Mouse (Mus musculus) kidney, postnatal 36 days (tissue): ENCODE measurements at regions not wholly inside any gene's neighbourhood (a gene's known extent, or its start where the extent isn't known, plus 50 kb on each side); places are given as distances from the start of the nearest gene placed in this dataset.

Source experiments
- DNase-seq, 2 experiments: peaks; one replicate each; pipeline ENCODE4 v3.0.0; 2021 to 2022; ENCODE audit warnings: mixed read lengths in 2 of 2

DNA sequence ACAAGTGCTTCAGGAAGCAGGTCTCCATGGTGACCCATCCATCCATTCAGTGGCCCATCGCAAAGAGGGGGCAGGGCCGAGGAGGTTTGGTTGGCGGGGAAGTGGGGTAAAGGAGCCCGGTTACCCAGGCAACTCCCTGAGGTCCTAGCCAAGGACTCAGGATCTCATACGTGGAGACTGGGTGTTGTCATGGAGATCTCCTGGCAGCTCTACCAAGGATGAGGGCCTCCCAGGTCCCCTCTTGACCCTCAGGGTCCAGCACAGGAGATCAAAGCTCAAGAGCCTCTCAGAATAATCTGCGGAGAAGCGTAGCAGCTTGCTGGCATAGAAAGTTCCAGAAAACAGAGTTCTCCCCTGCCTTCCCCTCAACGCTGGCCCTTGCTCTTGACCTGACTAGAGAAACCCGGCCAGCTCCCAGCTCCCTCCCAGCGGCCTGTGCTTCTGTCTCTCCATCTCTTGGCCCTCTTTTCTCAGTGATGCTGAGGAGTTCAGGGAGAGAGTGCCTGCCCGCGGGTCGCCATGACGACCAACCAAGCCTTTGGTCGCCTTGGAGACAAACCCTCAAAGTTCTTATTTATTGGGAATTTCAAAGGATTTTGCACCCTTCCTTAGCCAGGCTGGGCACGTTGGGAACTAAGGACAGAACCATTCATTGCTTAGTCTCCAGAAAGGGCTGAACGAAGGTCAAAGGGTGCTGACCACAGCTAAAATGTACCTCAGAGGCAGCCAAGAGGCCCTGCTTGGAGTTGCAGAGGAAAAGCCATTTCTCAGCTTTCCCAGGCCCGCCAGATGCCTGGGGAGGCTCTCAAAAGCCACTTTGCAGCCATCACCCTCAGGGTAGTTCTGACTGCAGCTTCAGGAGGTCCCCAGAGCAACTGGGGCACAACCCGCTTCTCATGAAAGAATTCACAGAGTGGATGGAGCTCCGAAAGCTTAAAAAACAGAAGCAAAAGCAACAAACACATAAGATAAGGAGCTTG, 60.0 kb downstream of the Ubiad1 start:
- no peak for DNase-seq

DNA sequence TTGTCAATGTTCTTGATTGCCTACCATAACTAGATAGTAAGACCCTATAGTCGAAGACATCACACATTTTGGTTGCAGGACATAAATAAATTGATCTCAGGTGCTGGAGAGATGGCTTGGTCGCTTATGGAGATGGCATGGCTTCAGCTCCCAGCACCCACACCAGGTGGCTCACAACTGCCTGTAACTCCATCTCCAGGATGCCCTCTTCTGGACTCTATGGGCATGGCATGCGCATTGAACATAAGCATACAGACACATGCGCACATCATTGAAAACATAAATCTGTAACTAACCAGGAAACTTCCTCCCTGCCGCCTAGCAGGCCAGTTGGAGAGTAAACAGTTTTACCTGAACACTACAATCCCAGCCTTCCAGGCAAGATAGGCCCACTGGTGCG, 64.0 kb downstream of the Ubiad1 start:
- DNase-seq = no peak

DNA sequence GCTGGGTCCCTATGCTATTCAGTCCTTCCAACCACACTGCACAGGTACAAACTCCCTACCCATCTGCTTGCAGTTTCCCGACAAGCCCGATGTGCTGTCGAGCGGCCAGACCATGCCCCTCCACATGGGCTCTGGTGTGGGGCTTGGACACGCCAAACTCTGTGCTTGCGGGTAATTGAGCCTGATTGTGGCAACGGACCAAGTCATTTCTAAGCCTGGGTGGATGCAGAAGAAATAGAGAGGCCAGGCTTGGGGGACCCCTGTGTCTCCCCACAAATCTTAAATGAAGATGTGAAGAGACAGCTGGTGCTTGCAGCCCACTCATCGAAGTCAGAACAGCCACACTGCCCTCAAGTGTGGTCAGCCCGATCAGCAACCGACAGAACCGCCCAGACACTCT, 66.1 kb downstream of the Ubiad1 start:
- DNase-seq = no peak

DNA sequence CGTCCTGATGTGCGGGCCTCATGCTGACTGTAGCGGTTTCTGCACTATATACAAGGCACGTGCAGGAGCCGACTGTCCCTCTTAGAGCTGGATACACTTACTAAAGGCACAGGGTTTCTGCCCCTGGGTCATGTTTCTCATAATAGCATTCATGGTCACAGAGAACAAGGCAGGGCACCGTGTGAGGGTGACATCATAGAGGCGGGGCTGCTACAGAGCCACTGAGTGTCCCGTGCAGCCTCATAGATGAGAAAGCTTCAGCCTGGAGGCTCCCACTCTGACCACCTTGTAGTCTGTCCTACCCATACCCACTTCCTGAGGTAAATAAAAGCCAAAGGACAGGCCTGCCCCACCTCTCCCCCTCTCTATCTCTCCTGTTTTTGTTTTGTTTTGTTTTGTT, 67.2 kb downstream of the Ubiad1 start:
- no peak for DNase-seq

DNA sequence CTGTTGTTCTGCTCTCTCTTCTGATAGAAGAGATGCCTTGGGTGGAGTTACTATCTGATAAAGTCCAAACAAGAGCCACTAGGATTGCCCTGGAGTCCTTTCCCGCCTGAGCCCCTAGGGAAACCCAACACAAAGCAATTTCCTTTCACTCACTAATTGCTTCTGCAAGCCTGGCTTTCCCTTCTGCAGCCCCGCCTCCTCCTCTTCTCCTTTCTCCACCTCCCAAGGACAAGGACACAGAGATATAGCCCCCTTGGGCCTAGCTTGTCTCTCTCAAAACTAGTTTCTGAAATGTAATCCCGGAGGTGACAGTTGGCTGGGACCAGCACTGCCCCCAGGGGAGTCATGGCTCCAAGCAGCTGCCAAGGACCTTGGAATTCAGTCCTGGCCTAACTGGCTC, 68.1 kb downstream of the Ubiad1 start:
- no peak for DNase-seq

DNA sequence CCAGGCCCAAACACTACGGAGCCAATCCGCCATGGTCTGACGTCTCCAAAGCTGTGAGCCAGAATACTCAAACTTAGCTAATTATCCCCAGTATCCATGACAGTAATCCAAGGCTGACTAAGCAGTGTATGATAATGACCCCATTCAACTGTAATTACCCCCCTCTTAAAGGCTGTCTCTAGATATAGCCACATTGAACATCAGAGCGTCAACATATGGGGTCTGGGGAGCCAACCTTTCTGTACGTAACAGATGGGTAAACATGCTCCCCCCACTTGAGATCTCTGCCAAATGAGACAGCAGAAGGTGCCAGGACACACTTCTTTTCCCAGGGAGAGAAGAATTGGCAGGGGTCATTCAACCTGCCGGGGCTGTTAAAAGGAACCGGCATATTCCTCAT, 73.1 kb downstream of the Ubiad1 start:
- DNase-seq = no peak

DNA sequence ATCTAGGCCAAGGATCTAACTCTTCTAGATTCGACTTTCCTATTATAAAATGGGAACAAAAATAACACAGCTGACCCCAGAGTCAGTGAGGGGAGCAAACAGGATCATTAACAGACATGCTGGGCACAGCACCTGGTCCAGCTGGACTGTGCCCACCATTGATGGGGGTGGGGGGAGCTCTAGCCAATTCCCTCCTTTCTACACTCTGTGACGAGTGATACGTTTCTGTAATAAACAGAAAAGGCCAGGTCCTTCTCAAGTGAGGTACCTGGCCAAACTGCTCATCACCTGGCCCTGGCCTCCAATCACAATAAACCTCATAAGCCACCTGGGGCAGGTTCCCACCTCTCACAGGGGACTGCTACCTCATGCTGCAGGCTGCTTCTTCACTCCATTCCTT, 76.9 kb downstream of the Ubiad1 start:
- no peak for DNase-seq

DNA sequence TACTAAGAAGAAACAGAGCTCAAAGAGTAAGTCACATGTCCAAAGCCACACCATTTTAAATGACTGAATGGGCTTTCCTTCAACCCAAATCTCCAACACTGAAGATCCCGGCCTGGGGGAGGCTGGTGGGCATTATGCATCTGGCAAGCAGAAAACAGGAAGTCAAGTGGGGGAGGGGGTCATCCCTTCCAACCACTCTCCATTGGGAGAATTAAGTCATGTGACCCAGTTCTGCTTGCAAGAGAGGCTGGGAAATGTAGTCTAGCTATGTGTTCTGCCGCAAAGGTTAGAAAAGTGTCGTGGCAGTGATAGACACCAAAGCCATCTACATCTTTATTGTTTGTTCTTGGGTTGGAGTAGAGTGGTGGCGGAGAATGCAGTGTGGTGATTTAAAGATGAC, 78.0 kb upstream of the Disp3 start:
- DNase-seq = no peak

DNA sequence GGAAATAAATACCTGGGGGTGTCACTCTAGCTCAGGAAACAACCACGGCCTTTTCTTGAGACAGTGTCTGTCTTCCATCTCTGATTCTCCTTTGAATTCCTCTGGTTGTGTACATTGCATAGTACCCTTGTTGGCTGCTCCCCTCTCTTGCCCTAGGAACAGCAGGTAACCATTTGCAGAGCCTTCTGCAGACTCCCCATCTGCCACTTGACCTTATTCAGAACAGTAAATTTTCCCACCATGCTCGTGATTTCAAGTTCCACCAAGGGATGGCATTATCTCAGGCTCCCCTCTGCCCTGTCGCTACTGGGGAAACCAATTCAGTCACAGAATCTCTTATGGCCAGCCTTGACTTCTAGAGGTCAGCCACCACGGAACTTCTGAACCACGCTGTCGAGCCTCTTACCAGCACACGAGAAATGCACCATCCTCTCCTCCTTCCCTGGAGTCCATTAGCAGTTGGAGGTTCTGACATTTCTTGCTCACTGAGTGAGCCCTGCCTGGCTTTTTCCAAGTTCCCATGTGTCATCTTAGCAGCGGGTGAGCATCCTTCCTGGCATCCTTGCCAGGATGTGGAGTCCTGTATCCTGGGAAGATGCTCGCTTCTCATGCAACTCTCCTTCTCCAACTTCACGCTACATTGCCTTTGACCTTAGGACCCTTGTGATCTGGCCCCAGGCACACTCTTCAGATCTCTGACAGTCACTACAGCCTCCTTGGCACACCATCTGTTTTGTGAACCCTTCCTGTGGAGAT, 75.8 kb upstream of the Disp3 start:
- no peak for DNase-seq

DNA sequence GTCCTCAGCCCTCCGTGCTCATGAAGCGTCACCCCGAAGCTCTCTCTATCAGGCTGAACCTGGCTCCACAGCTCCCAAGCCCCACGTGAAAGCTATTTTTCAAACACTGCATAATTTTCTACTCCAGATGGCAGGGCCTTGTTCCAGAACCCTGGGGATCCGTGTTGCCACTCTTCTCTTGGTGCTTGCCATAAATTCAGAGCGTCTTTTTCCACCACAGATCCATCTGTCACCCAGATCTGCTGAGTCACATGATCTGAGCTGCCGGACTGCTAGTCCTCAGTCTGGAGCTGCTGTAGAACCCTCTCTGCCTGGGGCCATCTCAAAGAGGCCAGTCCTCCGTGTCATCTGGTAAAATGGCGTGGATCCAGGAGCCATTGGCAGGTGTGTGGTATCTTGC, 73.2 kb upstream of the Disp3 start:
- no peak for DNase-seq

DNA sequence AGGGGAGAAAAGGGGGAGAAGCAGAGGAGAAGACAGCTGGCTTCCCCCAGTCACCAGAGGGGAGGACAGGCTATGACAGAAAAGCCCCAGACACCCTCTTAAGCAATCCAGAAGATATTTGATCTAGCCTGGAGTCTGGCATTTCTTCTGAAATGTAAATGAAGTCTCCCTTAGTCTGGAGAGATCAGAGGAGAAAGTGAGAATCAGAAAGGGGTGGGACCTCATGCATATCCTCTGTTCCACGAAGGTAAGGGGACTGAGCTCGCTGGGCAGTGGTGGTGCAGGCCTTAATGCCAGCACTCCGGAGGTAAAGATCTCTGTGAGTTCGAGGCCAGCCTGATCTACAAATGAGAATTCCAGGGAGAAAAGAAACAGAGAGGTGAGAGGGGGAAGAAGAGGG, 70.6 kb upstream of the Disp3 start:
- DNase-seq = no peak

DNA sequence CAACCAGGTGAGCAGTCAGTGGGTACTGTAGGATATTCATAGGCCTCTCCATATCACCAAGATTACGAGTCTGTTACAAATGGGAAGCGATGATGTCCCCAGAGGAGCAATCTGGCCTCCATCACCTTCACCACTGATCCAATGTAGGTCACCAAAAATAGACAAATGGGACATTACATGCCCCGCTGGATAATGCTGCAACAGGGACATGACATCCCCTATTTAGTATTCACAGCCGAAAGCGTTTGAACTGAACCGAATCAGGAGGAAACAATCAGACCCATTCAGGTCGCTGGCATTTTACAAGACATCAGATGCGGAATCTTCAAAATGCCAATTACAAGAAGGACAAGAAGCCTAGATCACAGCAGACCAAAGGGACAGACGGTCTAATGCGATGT, 69.5 kb upstream of the Disp3 start:
- no peak for DNase-seq

DNA sequence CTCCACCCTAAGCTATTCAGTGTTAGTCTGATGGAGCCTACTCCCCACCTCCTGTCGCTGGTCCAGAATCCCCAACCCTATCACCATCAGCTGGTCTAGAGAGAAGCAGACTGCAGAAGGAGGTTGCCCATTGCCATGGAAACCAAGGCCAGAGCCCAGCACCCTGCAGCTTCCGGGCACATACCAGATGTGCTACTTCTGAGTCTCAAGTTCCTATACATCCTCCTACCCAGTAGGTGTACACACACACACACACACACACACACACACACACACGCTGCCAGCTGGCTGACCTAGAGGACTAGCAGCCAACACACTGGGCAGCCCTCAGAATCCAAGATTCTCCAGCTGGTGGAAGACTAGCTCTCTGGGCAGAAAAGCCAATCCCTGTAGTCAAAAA, 68.9 kb upstream of the Disp3 start:
- DNase-seq = no peak

DNA sequence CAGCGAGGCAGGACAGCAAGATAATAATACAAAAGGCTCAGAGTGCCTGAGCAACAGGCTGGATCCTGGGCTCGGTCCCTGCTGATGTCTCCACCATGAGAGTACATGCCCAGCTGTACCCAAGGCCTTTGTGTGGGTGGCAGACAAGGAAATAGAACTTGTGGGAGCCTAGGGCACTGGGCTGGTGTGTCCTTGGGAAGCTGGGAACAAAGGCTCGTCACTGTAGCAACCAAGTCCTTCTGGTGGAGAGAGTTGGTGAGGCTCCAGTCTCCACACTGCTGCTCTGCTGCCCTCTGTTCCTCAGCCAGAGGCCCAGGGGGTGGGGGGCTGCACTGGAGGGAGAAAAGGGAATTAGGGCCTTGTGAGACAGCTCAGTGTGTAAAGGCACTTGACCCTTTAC, 66.2 kb upstream of the Disp3 start:
- DNase-seq = no peak

DNA sequence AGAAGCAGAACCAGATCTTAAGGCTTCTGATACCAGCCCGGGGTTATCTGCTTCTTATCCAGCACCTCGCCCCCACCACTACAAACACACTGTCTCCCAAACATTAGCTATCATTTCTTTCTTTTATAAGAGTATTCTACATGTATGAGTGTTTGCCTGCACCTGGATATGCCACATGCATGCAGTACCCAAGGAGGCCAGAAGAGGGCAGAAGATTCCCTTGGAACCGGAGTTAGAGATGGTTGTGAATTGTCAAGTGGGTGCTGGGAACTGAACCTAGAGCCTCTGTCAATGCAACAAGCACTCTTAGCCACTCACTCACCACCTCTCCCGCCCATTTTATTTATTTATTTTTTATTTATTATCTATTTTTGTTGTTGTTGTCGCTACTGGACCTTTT, 64.9 kb upstream of the Disp3 start:
- DNase-seq = no peak

DNA sequence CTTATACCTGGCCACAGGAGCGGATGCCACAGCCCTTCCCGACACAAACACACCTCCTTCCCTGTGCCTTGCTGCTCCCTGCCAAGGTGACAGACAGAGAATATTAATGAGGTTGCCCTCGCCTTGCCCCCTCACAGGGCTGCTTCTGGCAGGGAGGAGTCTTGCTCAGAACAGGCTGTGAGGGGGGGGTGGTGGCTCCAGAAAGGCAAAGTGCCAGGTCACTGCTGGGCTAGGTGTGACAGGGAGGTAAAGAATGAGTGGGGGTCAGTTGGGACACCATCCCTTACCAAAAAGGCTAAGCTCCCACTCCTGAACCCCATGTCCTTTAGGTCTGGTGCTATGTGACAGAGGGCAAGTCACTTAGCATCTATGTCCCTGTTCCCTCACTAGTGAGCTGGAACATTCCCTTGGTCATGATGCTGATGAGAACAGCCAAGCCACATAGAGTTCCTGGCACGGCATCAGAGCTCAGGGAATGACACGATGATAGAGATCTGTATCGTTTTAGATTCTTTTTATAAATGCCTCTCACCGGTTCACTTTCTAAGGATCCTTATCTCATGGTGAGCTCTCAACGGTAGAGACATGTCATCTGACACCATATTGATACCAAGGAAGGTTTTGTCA, 53.9 kb upstream of the Disp3 start:
- DNase-seq = no peak

DNA sequence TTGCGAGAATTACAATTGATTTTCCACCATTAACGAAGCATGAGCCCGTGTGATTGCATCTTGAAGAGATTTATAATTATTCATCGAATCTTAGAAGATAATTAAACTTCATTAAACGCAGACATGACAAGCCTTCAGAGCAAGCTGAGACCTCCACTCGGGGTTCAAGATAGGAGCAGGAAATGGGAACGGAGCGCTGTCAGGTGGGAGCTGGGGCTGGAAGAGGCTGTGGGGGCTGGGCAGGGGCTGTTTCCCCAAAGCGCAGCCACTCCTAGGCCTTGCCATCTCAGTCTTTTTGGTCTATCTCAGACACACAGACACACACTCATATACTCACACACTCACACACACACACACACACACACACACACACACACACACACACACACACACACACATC, 52.6 kb upstream of the Disp3 start:
- no peak for DNase-seq

DNA sequence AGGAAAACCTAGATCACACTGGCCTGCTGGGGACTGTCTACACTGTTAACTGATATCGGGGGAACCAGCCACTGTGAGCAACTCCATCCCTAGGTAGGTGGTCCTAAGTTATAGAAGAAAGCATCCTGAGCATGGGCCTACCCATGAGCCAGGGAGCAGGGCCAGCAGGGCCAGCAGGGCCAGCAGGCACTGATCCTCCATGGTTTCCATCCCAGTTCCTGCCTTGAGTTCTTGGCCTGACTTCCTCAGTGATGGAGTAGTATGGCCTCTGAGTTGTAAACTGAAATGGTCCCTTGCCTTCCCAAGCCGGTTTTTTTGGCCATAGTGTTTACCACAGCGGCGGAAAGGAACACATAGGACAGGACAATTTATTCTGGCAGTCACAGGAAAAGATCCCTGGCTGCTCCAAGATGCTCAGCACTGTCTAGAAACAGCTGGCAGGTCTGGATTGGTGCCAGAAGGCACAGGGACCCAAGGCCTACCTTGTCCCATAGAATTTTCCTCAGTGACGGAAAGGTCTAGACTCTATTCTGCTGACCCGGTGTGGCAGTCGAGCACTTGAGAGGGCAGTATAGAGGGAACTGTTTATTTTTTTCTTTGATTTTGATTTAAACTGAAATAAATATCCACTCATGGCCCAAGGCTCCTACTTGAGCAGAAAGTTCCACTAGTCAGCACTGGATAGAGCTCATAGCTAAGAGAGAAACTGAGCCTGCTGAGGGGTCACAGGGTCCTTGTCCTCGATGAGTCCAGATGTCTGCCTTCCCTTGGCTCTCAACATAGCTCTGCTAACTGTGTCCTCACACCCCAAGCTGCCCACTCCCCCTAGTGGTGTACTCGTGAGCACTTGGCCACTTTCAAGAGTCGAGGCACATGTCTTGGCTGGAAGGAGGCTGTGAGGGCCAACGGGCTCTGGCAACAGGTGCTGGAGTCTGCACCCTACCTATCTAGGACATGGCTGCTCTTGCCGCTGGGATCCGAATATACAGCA, 50.4 kb upstream of the Disp3 start:
- DNase-seq = peak in 1 of 2 experiments; percentile 17
